Mouse (Mus musculus): ENCODE measurements around the gene Rbm41. TPM values are rescaled to one million over a fixed set of nuclear protein-coding genes. Genes with fewer than 3 reads are reported as not detected.

Gene Rbm41
- total RNA-seq, 1 experiment, result 20.7 TPM

GRCm38 (mm10) chrX:139854795-139855194 is 143.6 kb downstream of the Rbm41 start:
- DNase-seq (ENCODE audit: low read depth, low spot score), result no peak
- H3K9ac ChIP-seq (ENCODE audit: insufficient read depth, low read depth, low read length, poor library complexity, severe bottlenecking), result no peak overlapping the region
- no peak overlapping the region for H3K4me3 ChIP-seq (ENCODE audit: insufficient read depth in 1 of 2, low read depth in 1 of 2, low read length in 2 of 2, poor library complexity in 1 of 2, severe bottlenecking in 1 of 2)
- in situ Hi-C loops (cut with MboI; ENCODE audit: low sequenced_read_pairs in 2 of 2, unreplicated experiment in 2 of 2), result no loop called here
- H3K36me3 ChIP-seq (ENCODE audit: control insufficient read depth, insufficient read depth, low read length, poor library complexity, severe bottlenecking), result no peaks in the 10 kb centered on the region
- H3K9me3 ChIP-seq (ENCODE audit: control insufficient read depth, insufficient read depth, low read depth, low read length), result no peaks in the 10 kb centered on the region
- no peak overlapping the region for H3K27ac ChIP-seq (ENCODE audit: insufficient read depth, low read depth, low read length, poor library complexity, severe bottlenecking)
- TF ChIP-seq ZNF384 (IDR thresholded peaks at IDR 0.05; ENCODE audit: low read depth, low read length) (no peak), HCFC1 (IDR thresholded peaks at IDR 0.05; ENCODE audit: borderline replicate concordance, insufficient read depth, low read length) (no peak), CHD2 (IDR thresholded peaks at IDR 0.05; ENCODE audit: low read depth, low read length) (no peak), MAFK (IDR thresholded peaks at IDR 0.05; ENCODE audit: insufficient read depth, low read depth, low read length) (no peak), ZC3H11A (IDR thresholded peaks at IDR 0.05; ENCODE audit: borderline replicate concordance, low read depth, low read length) (no peak)
- no peaks in the 10 kb centered on the region for H3K4me1 ChIP-seq (ENCODE audit: control insufficient read depth in 2 of 2, insufficient read depth in 2 of 2, low read length in 2 of 2, poor library complexity in 1 of 2)

GRCm38 (mm10) chrX:139841091-139841490 is 157.3 kb downstream of the Rbm41 start:
- DNase-seq (ENCODE audit: low read depth, low spot score), result no peak
- Histone ChIP-seq H3K9ac (ENCODE audit: insufficient read depth, low read depth, low read length, poor library complexity, severe bottlenecking) (no peak overlapping the region), H3K9me3 (ENCODE audit: control insufficient read depth, insufficient read depth, low read depth, low read length) (no peaks in the 10 kb centered on the region), H3K4me1 (ENCODE audit: control insufficient read depth in 2 of 2, insufficient read depth in 2 of 2, low read length in 2 of 2, poor library complexity in 1 of 2) (no peaks in the 10 kb centered on the region), H3K27ac (ENCODE audit: insufficient read depth, low read depth, low read length, poor library complexity, severe bottlenecking) (no peak overlapping the region), H3K4me3 (ENCODE audit: insufficient read depth in 1 of 2, low read depth in 1 of 2, low read length in 2 of 2, poor library complexity in 1 of 2, severe bottlenecking in 1 of 2) (no peak overlapping the region), H3K36me3 (ENCODE audit: control insufficient read depth, insufficient read depth, low read length, poor library complexity, severe bottlenecking) (no peaks in the 10 kb centered on the region)
- in situ Hi-C loops (cut with MboI; ENCODE audit: low sequenced_read_pairs in 2 of 2, unreplicated experiment in 2 of 2), result no loop called here
- no peak for TF ChIP-seq HCFC1 (IDR thresholded peaks at IDR 0.05; ENCODE audit: borderline replicate concordance, insufficient read depth, low read length)
- no peak for TF ChIP-seq CHD2 (IDR thresholded peaks at IDR 0.05; ENCODE audit: low read depth, low read length)
- no peak for TF ChIP-seq ZNF384 (IDR thresholded peaks at IDR 0.05; ENCODE audit: low read depth, low read length)
- TF ChIP-seq ZC3H11A (IDR thresholded peaks at IDR 0.05; ENCODE audit: borderline replicate concordance, low read depth, low read length), result no peak
- TF ChIP-seq MAFK (IDR thresholded peaks at IDR 0.05; ENCODE audit: insufficient read depth, low read depth, low read length), result no peak

Other genes starting within 250 kb of the Rbm41 start
- gene Ripply1, start 216.2 kb downstream of the Rbm41 start, total RNA-seq (2012; rRNA removed), result 6.9 and 7.5 TPM in 2 replicates
- 0.48 and 0.67 TPM in 2 replicates for gene Cldn2, start 197.8 kb downstream of the Rbm41 start, total RNA-seq (2012; rRNA removed)
- gene Morc4, start 126.9 kb downstream of the Rbm41 start, total RNA-seq (2012; rRNA removed), result 3.4 and 8.0 TPM in 2 replicates
- gene Nup62cl, start 64.1 kb upstream of the Rbm41 start, total RNA-seq (2012; rRNA removed), result 62.8 and 112 TPM in 2 replicates
- not detected in 2 replicates for gene Pih1h3b, start 64.3 kb upstream of the Rbm41 start, total RNA-seq (2012; rRNA removed)